Mouse (Mus musculus): Measurements from ENCODE around the gene Mapt. TPM values are rescaled to one million over a fixed set of nuclear protein-coding genes. Genes with fewer than 3 reads are reported as not detected.
A peak's percentile ranks its signal among the peaks of the same experiment; 100 is the strongest.

Mapt gene
- 1,028 and 1,112 TPM in 2 replicates for polyA plus RNA-seq (2015; fragmentation: Nextera tagmentation; extraction: Ambion mirVana)

DNA sequence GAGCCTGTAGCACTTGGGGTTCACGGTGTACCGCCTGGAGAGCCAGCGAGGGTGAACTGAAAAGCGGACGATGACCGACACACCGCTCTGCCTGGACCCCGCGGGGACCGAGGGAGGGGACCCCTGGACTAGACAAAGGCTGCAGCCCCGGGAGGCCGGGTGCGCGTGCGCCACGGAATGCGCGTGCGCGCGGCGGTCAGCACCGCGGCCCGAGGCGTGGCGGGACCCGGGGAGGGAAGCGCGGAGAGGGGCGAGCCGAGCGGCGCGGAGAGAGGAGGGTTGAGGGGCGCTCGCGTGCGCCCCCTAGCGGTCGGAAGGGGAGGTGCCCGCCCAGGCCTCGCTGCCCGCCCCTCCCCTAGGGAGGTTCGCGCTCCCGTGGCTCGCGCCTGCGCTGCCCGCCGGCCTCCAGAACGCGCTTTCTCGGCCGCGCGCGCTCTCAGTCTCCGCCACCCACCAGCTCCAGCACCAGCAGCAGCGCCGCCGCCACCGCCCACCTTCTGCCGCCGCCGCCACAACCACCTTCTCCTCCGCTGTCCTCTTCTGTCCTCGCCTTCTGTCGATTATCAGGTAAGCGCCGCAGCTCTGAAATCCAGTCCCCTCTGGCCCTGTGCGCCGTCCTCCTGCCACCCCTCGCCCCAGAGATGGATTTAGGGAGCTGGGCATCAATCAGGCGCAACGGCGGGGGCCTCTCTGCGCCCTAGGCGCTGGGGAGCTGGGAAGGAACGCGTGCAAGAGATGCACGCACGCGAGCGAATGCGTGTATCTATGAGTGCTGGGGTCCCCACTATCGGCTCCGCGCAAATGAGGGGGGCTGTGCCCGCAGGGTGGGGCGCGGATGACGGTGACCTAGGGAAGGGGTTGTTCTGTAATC is at the start of gene Mapt:
Gene Mapt (plus strand): TSS at position 350 of the 871 bp plus-strand sequence.
- Histone ChIP-seq H3K9ac (peak within 1 kb of the TSS; percentile 98), H3K36me3 (replicated peaks) (no peaks in the 10 kb centered on the region), H3K27ac (peak within 1 kb of the TSS; percentile 98), H3K9me3 (no peaks in the 10 kb centered on the region), H3K4me3 (peak within 1 kb of the TSS; percentile 70), H3K4me1 (peaks cover 34% of the 10 kb centered on the region), H3K27me3 (replicated peaks) (no peaks in the 10 kb centered on the region), H3K4me2 (peak within 1 kb of the TSS; percentile 66)
- ATAC-seq (replicated peaks): peak; percentile 80
- under 1% methylated on average over 85 of the region's 94 CpGs for WGBS

DNA sequence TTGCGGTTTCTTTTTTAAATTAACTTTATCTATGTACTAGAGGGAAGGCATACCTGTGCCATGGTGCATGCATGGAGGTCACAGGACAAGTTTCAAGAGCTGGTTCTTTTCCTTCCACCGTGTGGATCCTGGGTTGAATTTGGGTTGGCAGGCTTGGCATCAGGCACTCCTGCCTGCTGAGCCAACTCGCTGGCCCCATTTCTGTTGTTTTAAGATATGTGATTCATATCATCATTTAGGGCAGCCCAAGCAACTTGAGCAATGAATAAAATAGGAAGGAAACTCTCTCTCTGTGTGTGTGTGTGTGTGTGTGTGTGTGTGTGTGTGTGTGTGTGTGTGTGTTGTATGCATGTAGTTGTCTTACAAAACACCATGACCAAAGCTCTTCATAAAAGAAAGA is 49.0 kb upstream of the Mapt start:
- no peak overlapping the region for H3K4me2 ChIP-seq

DNA sequence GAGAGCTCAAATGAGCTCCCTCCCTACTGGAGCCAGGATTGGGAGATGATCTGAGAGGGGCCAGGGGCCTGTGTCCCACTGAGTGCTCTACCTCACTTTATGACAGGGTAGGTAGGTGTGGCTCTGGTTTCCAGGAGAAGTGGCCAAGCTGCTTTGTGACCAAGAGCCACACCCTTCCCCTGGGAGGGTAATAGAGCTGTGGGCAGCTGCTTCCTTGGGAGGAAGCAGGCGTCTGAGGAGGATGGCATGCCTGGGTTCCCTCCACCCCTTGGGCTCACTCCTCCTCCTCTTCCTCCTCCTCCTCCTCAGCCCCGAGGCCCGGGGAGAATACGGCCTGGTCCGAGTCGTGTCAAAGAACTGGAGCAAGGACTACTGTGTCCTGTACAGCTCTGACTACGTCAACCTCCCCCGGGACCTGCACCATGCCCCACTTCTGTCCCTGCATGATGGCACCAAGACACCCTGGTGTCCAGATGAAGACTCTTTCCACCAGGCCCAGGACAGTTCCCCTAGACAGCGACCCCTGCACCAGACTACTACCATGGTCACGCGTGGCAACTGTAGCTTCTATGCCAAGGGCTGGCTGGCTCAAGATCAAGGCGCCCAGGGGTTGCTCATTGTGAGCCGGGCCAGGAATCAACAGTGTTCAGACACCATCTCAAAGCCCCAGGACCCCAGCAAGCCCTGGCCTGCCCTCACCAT is 44.9 kb upstream of the Mapt start, which contains the start of gene Sppl2c:
Gene Sppl2c (plus strand): TSS at position 193 of the 702 bp plus-strand sequence.
- Histone ChIP-seq H3K4me2 (no peak within 1 kb of the TSS), H3K9ac (no peak within 1 kb of the TSS), H3K4me1 (no peaks in the 10 kb centered on the region), H3K4me3 (no peak within 1 kb of the TSS), H3K27ac (no peak within 1 kb of the TSS), H3K27me3 (replicated peaks) (no peaks in the 10 kb centered on the region), H3K36me3 (replicated peaks) (no peaks in the 10 kb centered on the region), H3K9me3 (no peaks in the 10 kb centered on the region)
- ATAC-seq (replicated peaks): no peak
- 85% methylated on average over 13 of the region's 13 CpGs for WGBS

More for the DNA sequence above, 49.0 kb upstream of the Mapt start:
- ATAC-seq (replicated peaks): no peak
- Histone ChIP-seq H3K27me3 (replicated peaks) (no peaks in the 10 kb centered on the region), H3K4me1 (no peaks in the 10 kb centered on the region), H3K4me3 (no peak overlapping the region), H3K36me3 (replicated peaks) (no peaks in the 10 kb centered on the region), H3K9me3 (no peaks in the 10 kb centered on the region), H3K9ac (no peak overlapping the region), H3K27ac (no peak overlapping the region)
- WGBS: 91% methylated on average over 3 of the region's 3 CpGs

DNA sequence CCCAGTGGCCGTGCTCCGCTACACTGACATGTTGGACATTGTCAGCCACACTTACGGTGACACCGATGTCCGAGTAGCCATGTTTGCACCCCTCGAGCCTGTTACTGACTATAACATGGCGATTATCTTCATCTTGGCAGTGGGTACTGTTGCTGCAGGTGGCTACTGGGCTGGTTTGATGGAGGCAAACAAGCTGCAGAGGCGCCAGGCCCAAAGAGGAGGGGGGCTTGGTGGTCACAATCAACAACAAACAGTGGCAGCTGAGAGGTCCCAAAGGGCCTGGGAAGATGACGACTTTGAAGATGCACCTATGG is 44.4 kb upstream of the Mapt start:
- Histone ChIP-seq H3K4me3 (no peak overlapping the region), H3K4me1 (no peaks in the 10 kb centered on the region), H3K36me3 (replicated peaks) (no peaks in the 10 kb centered on the region), H3K4me2 (no peak overlapping the region), H3K27ac (no peak overlapping the region), H3K9me3 (no peaks in the 10 kb centered on the region), H3K27me3 (replicated peaks) (no peaks in the 10 kb centered on the region), H3K9ac (no peak overlapping the region)
- 91% methylated on average over 9 of the region's 9 CpGs for WGBS
- ATAC-seq (replicated peaks): no peak

DNA sequence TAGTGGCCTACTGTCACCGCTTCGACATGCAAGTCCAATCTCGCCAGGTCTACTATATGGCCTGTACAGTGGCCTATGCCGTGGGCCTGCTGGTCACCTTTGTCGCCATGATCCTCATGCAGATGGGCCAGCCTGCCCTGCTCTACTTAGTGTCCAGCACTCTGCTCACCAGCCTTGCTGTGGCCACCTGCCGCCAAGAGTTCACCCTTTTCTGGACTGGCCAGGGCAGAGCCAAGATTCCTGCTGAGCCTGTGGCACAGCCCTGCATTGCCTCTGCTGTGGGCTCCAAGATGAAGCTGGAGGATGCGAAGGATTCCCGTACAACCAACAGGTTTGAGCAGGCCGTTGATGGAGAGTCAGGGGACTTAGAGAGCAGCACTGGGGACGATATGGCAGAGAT is 43.4 kb upstream of the Mapt start:
- Histone ChIP-seq H3K4me3 (no peak overlapping the region), H3K36me3 (replicated peaks) (no peaks in the 10 kb centered on the region), H3K4me2 (no peak overlapping the region), H3K27me3 (replicated peaks) (no peaks in the 10 kb centered on the region), H3K9me3 (no peaks in the 10 kb centered on the region), H3K4me1 (no peaks in the 10 kb centered on the region), H3K9ac (no peak overlapping the region), H3K27ac (no peak overlapping the region)
- no peak for ATAC-seq (replicated peaks)
- 96% methylated on average over 10 of the region's 10 CpGs for WGBS

DNA sequence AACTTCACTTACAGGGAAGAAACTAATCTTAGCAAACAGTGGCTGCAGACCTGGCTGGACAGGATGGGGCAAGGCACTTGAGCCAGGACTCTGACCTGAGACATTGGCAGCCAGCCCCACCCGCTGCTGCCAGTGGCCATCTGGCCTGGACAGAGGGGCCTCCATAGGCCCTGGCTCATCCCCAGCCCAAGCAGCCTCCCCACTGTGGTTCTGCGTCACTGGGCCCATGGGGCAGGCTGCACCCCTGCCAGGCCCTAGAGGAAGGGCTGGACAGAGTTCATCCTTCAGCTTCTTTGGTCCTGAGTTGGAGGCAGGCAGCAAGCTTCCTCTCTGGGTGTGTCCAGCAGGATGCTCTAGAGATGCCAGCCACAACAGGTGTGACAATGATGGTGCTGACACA is 41.2 kb upstream of the Mapt start:
- Histone ChIP-seq H3K36me3 (replicated peaks) (no peaks in the 10 kb centered on the region), H3K4me3 (no peak overlapping the region), H3K4me1 (no peaks in the 10 kb centered on the region), H3K4me2 (no peak overlapping the region), H3K9ac (no peak overlapping the region), H3K9me3 (no peaks in the 10 kb centered on the region), H3K27me3 (replicated peaks) (no peaks in the 10 kb centered on the region), H3K27ac (no peak overlapping the region)
- no peak for ATAC-seq (replicated peaks)
- 73% methylated on average over 2 of the region's 2 CpGs for WGBS

DNA sequence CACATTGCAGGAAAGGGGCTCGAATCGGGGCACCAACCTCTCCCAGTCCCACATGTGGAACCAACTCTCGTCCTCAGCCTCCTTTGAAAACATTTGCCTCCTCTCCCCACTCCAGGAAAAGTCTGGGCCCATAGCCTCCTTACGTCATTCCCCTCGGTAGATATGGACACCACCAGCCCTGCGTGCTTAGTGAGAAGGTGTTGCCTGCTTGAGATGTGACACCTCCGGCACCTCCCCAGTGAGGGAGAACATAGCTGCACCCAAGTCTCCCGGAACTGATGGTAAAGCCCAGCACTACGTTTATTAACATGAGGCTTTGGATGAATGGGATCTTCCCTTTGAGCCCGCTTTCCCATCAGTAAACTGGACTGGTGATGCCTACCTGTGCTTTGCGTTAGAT is 35.8 kb upstream of the Mapt start:
- peaks cover 6% of the 10 kb centered on the region; the same call in 1 of the 2 replicates for H3K27me3 ChIP-seq (replicated peaks)
- H3K9me3 ChIP-seq: no peaks in the 10 kb centered on the region
- H3K9ac ChIP-seq: no peak overlapping the region
- H3K4me3 ChIP-seq: no peak overlapping the region
- H3K36me3 ChIP-seq (replicated peaks): no peaks in the 10 kb centered on the region
- no peaks in the 10 kb centered on the region for H3K4me1 ChIP-seq
- peak; percentile 42; the same call in 1 of the 2 replicates for ATAC-seq (replicated peaks)
- H3K4me2 ChIP-seq: peak overlapping the region; percentile 33; the same call in 1 of the 2 replicates
- WGBS: 74% methylated on average over 11 of the region's 11 CpGs
- H3K27ac ChIP-seq: no peak overlapping the region

DNA sequence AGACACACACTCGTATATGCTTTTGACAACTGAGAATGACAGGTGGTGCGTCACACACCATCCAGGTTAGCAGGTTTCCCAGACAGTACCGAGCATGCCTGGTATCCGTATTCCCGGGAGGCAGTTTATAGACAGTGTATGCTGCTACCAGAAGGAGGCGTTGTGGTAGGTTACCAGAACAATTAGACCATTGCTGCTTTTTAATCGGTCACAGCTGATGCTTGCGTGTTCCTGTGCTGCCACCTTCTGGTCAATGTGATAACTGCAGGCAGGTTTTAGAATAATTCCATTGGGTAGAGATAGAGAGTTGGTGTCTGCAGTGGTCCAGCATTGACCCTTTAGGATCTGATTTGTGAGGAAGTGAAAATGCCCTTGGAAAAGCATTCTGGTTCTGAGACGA is 35.4 kb upstream of the Mapt start:
- Histone ChIP-seq H3K27me3 (replicated peaks) (peaks cover 6% of the 10 kb centered on the region; the same call in 1 of the 2 replicates), H3K4me1 (no peaks in the 10 kb centered on the region), H3K36me3 (replicated peaks) (no peaks in the 10 kb centered on the region), H3K9ac (no peak overlapping the region), H3K4me2 (peak overlapping the region; percentile 33; the same call in 1 of the 2 replicates), H3K9me3 (no peaks in the 10 kb centered on the region), H3K4me3 (no peak overlapping the region), H3K27ac (no peak overlapping the region)
- WGBS: 8% methylated on average over 9 of the region's 9 CpGs
- peak; percentile 90 for ATAC-seq (replicated peaks)

DNA sequence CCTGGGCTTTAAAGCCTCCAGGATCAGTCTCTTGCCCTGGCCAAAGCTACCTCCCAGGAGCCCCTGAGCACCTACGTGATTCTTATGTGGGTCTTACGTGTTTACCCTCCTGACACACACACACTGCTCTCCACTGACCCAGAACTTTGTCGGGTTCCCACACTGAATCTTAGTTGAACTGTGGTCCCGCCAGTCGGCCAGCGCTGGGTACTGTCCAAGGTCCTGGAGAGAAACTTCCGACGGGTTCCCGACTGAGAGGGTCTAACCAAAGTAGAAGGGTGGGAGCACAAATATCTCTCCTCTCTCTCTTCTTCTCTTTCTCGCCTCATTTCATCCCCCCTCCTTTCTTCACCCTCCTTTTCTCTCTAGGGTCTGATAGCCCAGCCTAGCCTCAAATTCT is 33.3 kb upstream of the Mapt start:
- Histone ChIP-seq H3K4me1 (no peaks in the 10 kb centered on the region), H3K4me3 (no peak overlapping the region), H3K4me2 (no peak overlapping the region), H3K9me3 (peaks cover 4% of the 10 kb centered on the region; the same call in 1 of the 2 replicates), H3K27me3 (replicated peaks) (peaks cover 6% of the 10 kb centered on the region; the same call in 1 of the 2 replicates), H3K27ac (no peak overlapping the region), H3K9ac (no peak overlapping the region), H3K36me3 (replicated peaks) (no peaks in the 10 kb centered on the region)
- WGBS: 6% methylated on average over 10 of the region's 10 CpGs
- ATAC-seq (replicated peaks): no peak

DNA sequence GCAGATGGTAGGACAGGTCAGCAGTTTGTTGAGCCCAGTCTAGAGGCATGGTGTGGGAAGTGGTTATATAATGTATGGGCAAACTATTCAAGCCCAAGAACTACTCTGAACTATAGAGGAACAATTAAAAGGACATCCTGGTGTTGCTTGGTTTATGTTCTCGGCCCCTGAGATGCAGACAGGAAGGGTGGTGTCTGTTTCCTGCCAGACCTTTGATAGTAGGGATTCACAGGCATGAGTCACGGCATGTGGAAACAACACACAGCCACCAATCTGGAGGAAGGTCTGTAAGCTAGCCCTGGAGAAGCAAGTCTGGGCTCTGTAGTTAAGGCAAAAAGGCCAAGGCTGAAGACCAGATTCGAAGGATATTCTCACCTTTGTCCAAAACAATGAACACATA is 27.9 kb upstream of the Mapt start:
- Histone ChIP-seq H3K4me3 (no peak overlapping the region), H3K27ac (no peak overlapping the region), H3K4me2 (no peak overlapping the region), H3K9me3 (peaks cover 4% of the 10 kb centered on the region; the same call in 1 of the 2 replicates), H3K27me3 (replicated peaks) (no peaks in the 10 kb centered on the region; the same call in 1 of the 2 replicates), H3K4me1 (no peaks in the 10 kb centered on the region), H3K36me3 (replicated peaks) (no peaks in the 10 kb centered on the region), H3K9ac (no peak overlapping the region)
- ATAC-seq (replicated peaks): no peak
- WGBS: 84% methylated on average over 3 of the region's 3 CpGs

DNA sequence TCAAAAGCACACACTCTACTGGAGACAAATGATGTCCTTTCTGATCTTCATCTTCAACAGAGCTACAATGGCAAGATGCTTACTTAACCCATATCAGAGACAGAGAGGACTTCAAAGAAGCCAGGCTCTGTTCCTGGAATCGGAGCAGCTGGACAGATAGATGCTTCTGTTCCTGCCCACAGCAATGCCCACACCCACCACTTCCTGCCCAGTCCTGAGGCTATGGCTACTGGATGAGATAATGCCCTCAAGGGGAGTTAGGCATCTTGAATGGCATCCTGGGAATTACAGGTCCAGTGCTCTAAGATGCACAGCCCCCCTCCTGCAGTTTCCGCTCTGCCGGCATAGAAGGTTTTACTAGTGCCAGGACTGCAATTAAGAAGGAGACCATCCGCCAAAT is 24.6 kb upstream of the Mapt start:
- H3K9ac ChIP-seq: no peak overlapping the region
- H3K9me3 ChIP-seq: peaks cover 4% of the 10 kb centered on the region; the same call in 1 of the 2 replicates
- no peak overlapping the region for H3K27ac ChIP-seq
- WGBS: 88% methylated on average over 4 of the region's 4 CpGs
- H3K27me3 ChIP-seq (replicated peaks): no peaks in the 10 kb centered on the region; the same call in 1 of the 2 replicates
- H3K4me2 ChIP-seq: no peak overlapping the region
- H3K4me3 ChIP-seq: no peak overlapping the region
- no peaks in the 10 kb centered on the region for H3K4me1 ChIP-seq
- H3K36me3 ChIP-seq (replicated peaks): no peaks in the 10 kb centered on the region
- no peak for ATAC-seq (replicated peaks)

DNA sequence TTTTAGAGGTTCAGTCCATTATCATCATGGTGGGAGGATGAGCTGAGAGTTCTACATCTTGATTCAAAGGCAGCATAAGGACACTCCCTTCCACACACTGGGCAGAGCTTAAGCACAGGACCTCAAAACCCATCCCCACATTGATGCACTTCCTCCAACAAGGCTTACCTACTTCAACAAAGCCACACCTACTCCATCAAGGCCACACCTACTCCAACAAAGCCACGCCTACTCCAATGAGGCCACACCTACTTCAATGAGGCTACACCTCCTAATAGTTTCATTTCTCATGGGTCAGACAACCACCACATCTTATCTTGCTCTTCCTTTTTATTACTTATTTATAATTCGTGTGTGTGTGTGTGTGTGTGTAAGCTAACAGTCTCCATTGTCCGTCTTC is 22.1 kb upstream of the Mapt start:
- no peak for ATAC-seq (replicated peaks)

More for the DNA sequence above, 22.1 kb upstream of the Mapt start:
- Histone ChIP-seq H3K9me3 (no peaks in the 10 kb centered on the region), H3K4me2 (no peak overlapping the region), H3K27ac (no peak overlapping the region), H3K27me3 (replicated peaks) (no peaks in the 10 kb centered on the region; the same call in 1 of the 2 replicates), H3K4me3 (no peak overlapping the region), H3K36me3 (replicated peaks) (no peaks in the 10 kb centered on the region), H3K9ac (no peak overlapping the region), H3K4me1 (no peaks in the 10 kb centered on the region)
- 79% methylated on average over 3 of the region's 3 CpGs for WGBS

Data from midbrain, embryonic 15.5 days (tissue).